ENCODE assay signal across 8 mouse cellular contexts in the genomic region with DNA sequence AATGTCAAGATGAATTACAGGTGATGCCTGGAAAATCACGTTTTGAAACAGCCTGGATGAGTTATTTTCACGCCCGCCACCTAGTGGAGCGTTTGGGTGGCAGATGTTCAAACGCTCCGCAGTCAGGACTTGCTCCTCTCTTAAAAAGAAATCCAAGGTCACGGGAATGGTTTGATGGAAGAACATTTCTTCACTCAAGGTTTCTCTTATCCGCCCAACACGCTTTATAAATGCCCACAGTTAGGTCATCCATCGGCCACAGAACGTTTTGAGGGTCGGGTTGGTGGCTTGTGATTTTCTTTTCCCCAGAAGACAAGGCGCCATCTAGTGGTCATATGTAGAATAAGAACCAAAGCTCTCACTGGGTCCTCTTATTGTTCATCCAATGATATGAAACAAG.
DNase-seq lines count a peak whose midpoint lies in the region; ATAC-seq lines count a peak whose summit lies in the region.

No protein-coding gene starts in this region.

- peak; percentile 89 for DNase-seq in NIH3T3 (ENCODE audit: low read depth)
- DNase-seq in cerebellum, adult 8-10 months = peak; percentile 78
- DNase-seq in forelimb bud, embryonic 11.5 days (ENCODE audit: low read depth, low spot score) = peak; percentile 79
- peak; percentile 83 for DNase-seq in hindbrain, embryonic 11.5 days (ENCODE audit: low spot score)
- peak; percentile 44 for DNase-seq in layer of hippocampus, adult 9-11 months
- DNase-seq in ovary, postnatal 36 days (ENCODE audit: low spot score) = peak; percentile 45
- DNase-seq in urinary bladder, postnatal 14 days (ENCODE audit: low spot score) = peak; percentile 52

- peak; percentile 73 for ATAC-seq in hindbrain, embryonic 11.5 days (ENCODE audit: low FRiP score)
- ATAC-seq in lung, embryonic 16.5 days (ENCODE audit: low read depth) = peak; percentile 43; the same call in 1 of the 2 replicates

- H3K9ac ChIP-seq in hindbrain, embryonic 11.5 days (ENCODE audit: low read depth, low read length) = 0 out of 2 replicates have a peak overlapping the region, but pooled peaks have one; percentile 37
- H3K9ac ChIP-seq in lung, embryonic 16.5 days (ENCODE audit: low read length) = peak overlapping the region; percentile 63

- H3K4me1 ChIP-seq in hindbrain, embryonic 11.5 days (replicated peaks; ENCODE audit: control insufficient read depth, insufficient read depth, low read length) = no peaks in the 10 kb centered on the region
- no peaks in the 10 kb centered on the region for H3K4me1 ChIP-seq in lung, embryonic 16.5 days (replicated peaks; ENCODE audit: control insufficient read depth, insufficient read depth, low read length)

- no peaks in the 10 kb centered on the region for H3K9me3 ChIP-seq in hindbrain, embryonic 11.5 days (ENCODE audit: control insufficient read depth, low read length)
- no peaks in the 10 kb centered on the region for H3K9me3 ChIP-seq in lung, embryonic 16.5 days (ENCODE audit: control insufficient read depth, low read length)

- WGBS in hindbrain, embryonic 11.5 days = 2% methylated on average over 13 of the region's 13 CpGs
- WGBS in lung, embryonic 16.5 days = under 1% methylated on average over 13 of the region's 13 CpGs

- H3K4me2 ChIP-seq in hindbrain, embryonic 11.5 days (replicated peaks; ENCODE audit: low read depth, low read length) = peak overlapping the region; percentile 42
- peak overlapping the region; percentile 62 for H3K4me2 ChIP-seq in lung, embryonic 16.5 days (ENCODE audit: low read depth, low read length)

- H3K27me3 ChIP-seq in hindbrain, embryonic 11.5 days (ENCODE audit: control insufficient read depth, insufficient read depth, low read length) = no peaks in the 10 kb centered on the region
- no peaks in the 10 kb centered on the region for H3K27me3 ChIP-seq in lung, embryonic 16.5 days (ENCODE audit: control insufficient read depth, insufficient read depth, low read depth, low read length)

- H3K27ac ChIP-seq in hindbrain, embryonic 11.5 days (ENCODE audit: low read depth, low read length) = no peak overlapping the region
- H3K27ac ChIP-seq in lung, embryonic 16.5 days (ENCODE audit: low read length) = no peak overlapping the region

- peak overlapping the region; percentile 31 for H3K4me3 ChIP-seq in hindbrain, embryonic 11.5 days (ENCODE audit: low read depth, low read length)
- H3K4me3 ChIP-seq in lung, embryonic 16.5 days (ENCODE audit: low read length) = peak overlapping the region; percentile 51

- H3K36me3 ChIP-seq in hindbrain, embryonic 11.5 days (ENCODE audit: control insufficient read depth, insufficient read depth, low read length) = no peaks in the 10 kb centered on the region
- H3K36me3 ChIP-seq in lung, embryonic 16.5 days (ENCODE audit: control insufficient read depth, insufficient read depth, low read length) = no peaks in the 10 kb centered on the region
